ENCODE assay signal across 8 mouse cellular contexts in genomic region chr13:97435865-97436718, GRCm38 (mm10).
DNase-seq lines count a peak whose midpoint lies in the region; ATAC-seq and TF ChIP-seq lines count a peak whose summit lies in the region.

No protein-coding gene starts in this region.

- no peaks in the 10 kb centered on the region for H3K9me3 ChIP-seq in midbrain, embryonic 14.5 days (ENCODE audit: control insufficient read depth, low read length)

- intact Hi-C loops in left cerebral cortex, adult 2 months (cut with DNase I): loop anchor here (5.0 kb wide), 1 partner anchor 194 kb away; the partner anchor contains the start of gene Enc1
- intact Hi-C loops in gastrocnemius, postnatal 36 days (cut with DNase I): no loop called here

- WGBS in midbrain, embryonic 14.5 days: 2% methylated on average over 24 of the region's 24 CpGs

- no peaks in the 10 kb centered on the region for H3K36me3 ChIP-seq in midbrain, embryonic 14.5 days (ENCODE audit: control insufficient read depth, insufficient read depth, low read length)
- no peaks in the 10 kb centered on the region for H3K36me3 ChIP-seq in testis, adult 2 months (ENCODE audit: control insufficient read depth, insufficient read depth, low read length)

- H3K27me3 ChIP-seq in midbrain, embryonic 14.5 days (ENCODE audit: control insufficient read depth, insufficient read depth, low read length): no peaks in the 10 kb centered on the region
- no peaks in the 10 kb centered on the region for H3K27me3 ChIP-seq in testis, adult 2 months (ENCODE audit: control insufficient read depth, insufficient read depth, low read length)

- TF ChIP-seq CTCF in left cerebral cortex, adult 2 months (IDR thresholded peaks at IDR 0.05): no peak; the same call in 1 of the 2 replicates
- TF ChIP-seq CTCF in cortical plate, adult 2 months (IDR thresholded peaks at IDR 0.05; ENCODE audit: extremely low read depth, insufficient read depth, low read length): no peak
- no peak for TF ChIP-seq CTCF in testis, adult 2 months (IDR thresholded peaks at IDR 0.05; ENCODE audit: control insufficient read depth, insufficient read depth, insufficient replicate concordance, low read depth, low read length)

- peaks cover 3% of the 10 kb centered on the region for H3K4me1 ChIP-seq in cortical plate, adult 2 months (ENCODE audit: control insufficient read depth, insufficient read depth, low read length)
- H3K4me1 ChIP-seq in midbrain, embryonic 14.5 days (ENCODE audit: control insufficient read depth, insufficient read depth, low read length): peaks cover 57% of the 10 kb centered on the region
- peaks cover 7% of the 10 kb centered on the region for H3K4me1 ChIP-seq in testis, adult 2 months (ENCODE audit: control insufficient read depth, insufficient read depth, low read length)

- peak overlapping the region; percentile 32; the same call in 1 of the 2 replicates for H3K9ac ChIP-seq in midbrain, embryonic 14.5 days (replicated peaks; ENCODE audit: low read length)

- peak overlapping the region; percentile 54 for H3K27ac ChIP-seq in left cerebral cortex, adult 2 months
- H3K27ac ChIP-seq in cortical plate, adult 2 months (ENCODE audit: insufficient read depth, low read length): no peak overlapping the region
- peak overlapping the region; percentile 74 for H3K27ac ChIP-seq in midbrain, embryonic 14.5 days (replicated peaks; ENCODE audit: low read depth, low read length)
- H3K27ac ChIP-seq in testis, adult 2 months (ENCODE audit: control insufficient read depth, insufficient read depth, low read depth, low read length): peak overlapping the region; percentile 36; the same call in 1 of the 2 replicates

- no peak for DNase-seq in left cerebral cortex, adult 2 months (ENCODE audit: extremely low spot score in 1 of 2, low spot score in 2 of 2)
- no peak for DNase-seq in left cerebral cortex, adult 11 months (ENCODE audit: low spot score)
- DNase-seq in gastrocnemius, postnatal 36 days: peak; percentile 38 to 44
- DNase-seq in induced T-regulatory cell, adult 2 months (ENCODE audit: low read depth): peak; percentile 56
- DNase-seq in liver: peak; percentile 23
- peak; percentile 88 for DNase-seq in midbrain, embryonic 14.5 days

- peak; percentile 37; the same call in 1 of the 2 replicates for ATAC-seq in midbrain, embryonic 14.5 days (ENCODE audit: low FRiP score, low TSS enrichment)

- peak overlapping the region; percentile 33 for H3K4me3 ChIP-seq in left cerebral cortex, adult 2 months
- H3K4me3 ChIP-seq in cortical plate, adult 2 months (ENCODE audit: insufficient read depth, low read length): peak overlapping the region; percentile 26
- peak overlapping the region; percentile 26 for H3K4me3 ChIP-seq in midbrain, embryonic 14.5 days (replicated peaks; ENCODE audit: low read depth, low read length)
- peak overlapping the region; percentile 30 for H3K4me3 ChIP-seq in testis, adult 2 months (ENCODE audit: control insufficient read depth, low read depth, low read length)

- peak overlapping the region; percentile 57 for H3K4me2 ChIP-seq in midbrain, embryonic 14.5 days (ENCODE audit: low read length)

- TF ChIP-seq POLR2A in cortical plate, adult 2 months (IDR thresholded peaks at IDR 0.05; ENCODE audit: extremely low read depth, insufficient read depth, low read length): no peak
- TF ChIP-seq POLR2A in testis, adult 2 months (IDR thresholded peaks at IDR 0.05; ENCODE audit: control insufficient read depth, low read depth, low read length): peak; percentile 23; the same call in 1 of the 2 replicates

Comparison
In these comparisons a context has a peak if more than half of its experiments do, and no peak if none do; other contexts are left out.
1. DNase-seq: peak in gastrocnemius, postnatal 36 days (2 of 2), induced T-regulatory cell, adult 2 months (single experiment), liver (single experiment) and midbrain, embryonic 14.5 days (single experiment); none in left cerebral cortex, adult 2 months (0 of 2) and left cerebral cortex, adult 11 months (single experiment).
2. Peak in every context shown above with its lines, with median percentiles within 50 percentile points of each other: H3K4me3 ChIP-seq.